Mouse (Mus musculus) gonadal fat pad, adult 2 months (tissue): ENCODE results near the gene Zfp428. TPM values are rescaled to one million over a fixed set of nuclear protein-coding genes. Genes with fewer than 3 reads are reported as not detected.
"Not testable (repeated sequence)": the region's sequence is repeated elsewhere in the genome, so short reads cannot be mapped to it uniquely, and the experiment has no call there.

Source experiments
- DNase-seq: peaks from one replicate; pipeline ENCODE4 v3.0.0-alpha.2; 2012; ENCODE audit warnings: low read depth
- polyA plus RNA-seq: library from polyadenylated mRNA; depleted of rRNA; stranded (reverse); fragments of >200 nt; gene quantifications from 2 replicates; pipeline ENCODE4 v1.2.3, GENCODE M21; 2012

Gene Zfp428
- polyA plus RNA-seq, 1 experiment, result 5.2 TPM

- DNase-seq, result not testable (repeated sequence)
These were observed 13.2 kb downstream of the Zfp428 start for GRCm38 (mm10) chr7:24520054-24520453.

DNA sequence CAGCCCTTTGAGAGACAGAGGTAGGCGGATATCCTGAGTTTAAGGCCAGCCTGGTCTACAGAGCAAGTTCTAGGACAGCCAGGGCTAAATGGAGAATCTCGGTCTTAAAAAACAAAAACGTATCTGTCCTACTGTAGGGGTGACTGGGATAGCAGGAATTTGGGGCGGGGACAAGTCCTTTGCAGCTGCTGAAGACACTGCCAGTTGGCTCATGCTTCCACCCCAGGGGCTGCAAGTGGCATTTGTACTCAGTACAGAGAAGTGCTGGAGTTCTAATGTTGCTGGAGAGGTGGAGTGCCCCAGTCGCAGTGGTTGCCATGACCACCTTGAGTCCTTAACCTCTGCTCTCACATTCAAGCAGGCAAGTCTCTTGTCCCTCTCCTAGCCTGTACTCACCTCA lies 16.0 kb downstream of the Zfp428 start:
- no peak for DNase-seq

DNA sequence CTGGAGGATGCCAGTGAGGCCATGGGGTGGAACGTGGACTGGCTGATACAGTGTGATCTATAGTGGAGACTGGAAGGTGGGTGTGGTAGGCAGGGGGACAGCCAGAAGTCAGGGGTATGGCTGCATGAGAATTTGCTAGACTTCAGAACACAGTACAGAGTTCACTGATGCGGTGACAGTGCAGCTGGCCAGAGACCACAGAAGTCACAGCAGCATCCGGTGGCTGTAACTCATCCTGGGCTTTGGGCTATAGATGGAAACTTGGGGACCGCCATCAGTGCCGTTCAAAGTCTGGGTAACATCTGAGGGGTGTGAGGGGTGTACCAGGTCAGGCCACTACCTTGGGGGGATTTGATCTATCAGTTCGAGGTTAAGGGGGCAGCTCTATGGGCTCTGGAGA lies 16.9 kb downstream of the Zfp428 start:
- DNase-seq, result no peak

DNA sequence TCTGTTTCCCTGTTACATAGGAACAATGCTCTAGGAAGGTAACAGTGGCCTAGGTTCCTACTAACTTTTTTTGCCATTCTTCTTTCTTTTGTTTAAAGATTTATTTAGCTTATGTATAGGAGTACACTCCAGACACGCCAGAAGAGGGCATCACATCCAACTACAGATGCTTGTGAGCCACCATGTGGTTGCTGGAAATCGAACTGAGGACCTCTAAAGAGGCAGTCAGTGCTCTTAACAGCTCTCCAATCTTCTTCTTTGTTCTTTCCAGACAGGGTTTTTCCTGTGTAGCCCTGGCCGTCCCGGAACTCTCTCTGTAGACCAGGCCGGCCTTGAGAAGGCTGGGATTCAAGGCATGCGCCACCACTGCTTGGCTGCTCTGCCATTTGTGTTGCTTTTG lies 18.2 kb downstream of the Zfp428 start:
- no peak for DNase-seq

DNA sequence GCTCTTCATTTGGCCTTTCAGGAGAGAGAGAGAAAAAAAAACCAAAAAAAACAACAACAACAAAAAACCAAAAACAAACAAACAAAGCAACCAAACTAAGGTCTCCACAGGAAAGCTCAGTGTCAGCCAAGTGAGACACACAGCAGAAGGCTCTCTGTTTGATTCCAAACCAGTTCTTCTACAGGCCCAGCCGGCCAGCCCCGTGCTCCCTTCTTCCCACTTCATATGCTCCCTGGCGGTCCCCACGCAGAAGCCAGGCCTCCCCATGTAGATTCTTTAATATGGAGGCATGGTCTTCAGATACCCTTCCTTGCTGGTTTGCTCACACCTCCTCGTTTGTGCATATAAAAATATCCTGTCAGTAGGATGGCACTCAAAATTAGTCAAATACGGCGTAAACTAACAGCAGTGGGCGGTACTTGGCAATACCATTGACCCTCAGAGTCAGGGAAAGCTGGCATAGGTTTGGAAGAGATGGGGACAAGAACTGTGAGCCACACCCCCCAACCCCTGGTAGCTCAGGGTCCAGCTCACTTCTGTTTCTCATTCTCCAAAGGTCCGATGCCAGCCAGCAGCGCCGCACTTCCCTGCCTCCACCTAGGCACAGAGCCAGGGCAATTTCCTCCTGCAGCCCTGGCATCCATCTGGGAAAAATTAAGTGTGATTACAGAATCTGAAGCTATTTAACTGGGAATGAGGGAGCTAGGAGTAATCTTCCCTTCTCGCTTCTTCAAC lies 19.0 kb downstream of the Zfp428 start:
- DNase-seq, result no peak

DNA sequence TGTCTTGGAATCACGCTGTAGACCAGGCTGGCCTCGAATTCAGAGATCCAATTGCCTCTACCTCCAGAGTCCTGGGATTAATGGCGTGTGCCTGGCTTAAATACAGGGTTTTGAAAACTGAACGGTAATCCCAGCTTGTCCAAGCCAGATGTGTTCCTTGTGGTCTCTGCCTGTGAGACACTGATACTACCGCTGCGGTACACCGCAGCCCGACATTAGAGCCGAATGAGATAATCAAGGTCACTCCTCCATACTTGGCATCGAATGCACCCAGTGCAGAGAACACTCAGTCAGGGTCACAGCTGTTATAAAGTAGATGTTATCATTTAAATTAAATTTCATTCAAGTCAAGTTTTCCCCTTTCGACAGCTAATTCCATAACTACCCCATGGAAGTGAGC lies 22.1 kb downstream of the Zfp428 start:
- DNase-seq, result no peak

- no peak for DNase-seq
These were observed 22.8 kb downstream of the Zfp428 start for GRCm38 (mm10) chr7:24529580-24529979.

DNA sequence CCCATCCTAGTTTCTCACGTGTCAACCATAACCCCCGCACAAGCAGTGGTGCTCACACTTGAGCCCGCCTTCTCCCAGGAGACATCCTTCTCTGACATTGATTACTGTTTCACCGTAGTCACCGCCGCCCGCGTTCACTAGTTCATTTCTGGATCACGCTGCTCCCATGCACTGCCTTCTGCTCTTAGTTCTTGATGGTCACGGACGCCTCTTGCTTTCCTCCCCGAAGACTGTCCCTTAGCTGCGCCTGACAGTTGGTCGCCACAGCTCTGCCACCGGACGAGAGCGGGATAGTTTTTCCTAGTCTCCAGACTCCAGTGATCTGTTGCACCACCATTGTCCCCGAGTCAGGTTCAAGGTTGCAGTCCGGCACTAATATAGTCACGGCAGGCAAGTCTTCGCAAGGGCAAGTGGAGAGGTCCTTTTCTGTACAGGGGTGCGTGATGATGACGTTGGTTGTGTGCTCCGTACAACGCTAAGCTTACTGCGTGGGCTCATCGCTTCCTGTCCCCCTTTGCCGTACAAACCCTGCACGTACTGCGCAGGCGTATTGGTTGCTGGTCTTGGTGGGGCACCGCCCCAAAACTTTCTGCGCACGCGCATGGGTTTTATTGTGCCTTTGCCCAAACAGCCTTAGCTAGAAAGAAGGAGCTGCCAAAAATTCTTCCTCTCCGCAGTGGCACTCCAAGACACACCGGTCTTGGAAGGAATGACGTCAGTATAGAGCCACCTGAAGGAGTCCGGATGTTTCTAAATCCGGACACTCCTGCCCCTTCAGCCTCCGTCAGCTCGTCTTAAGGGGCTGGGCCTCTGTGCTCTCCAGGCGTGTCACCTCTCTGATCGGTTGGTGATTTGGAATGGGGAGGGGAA lies 23.5 kb downstream of the Zfp428 start, which contains the start of gene Irgq:
Gene Irgq (plus strand): TSS at position 628 of the 870 bp plus-strand sequence.
- peak; percentile 99 for DNase-seq

DNA sequence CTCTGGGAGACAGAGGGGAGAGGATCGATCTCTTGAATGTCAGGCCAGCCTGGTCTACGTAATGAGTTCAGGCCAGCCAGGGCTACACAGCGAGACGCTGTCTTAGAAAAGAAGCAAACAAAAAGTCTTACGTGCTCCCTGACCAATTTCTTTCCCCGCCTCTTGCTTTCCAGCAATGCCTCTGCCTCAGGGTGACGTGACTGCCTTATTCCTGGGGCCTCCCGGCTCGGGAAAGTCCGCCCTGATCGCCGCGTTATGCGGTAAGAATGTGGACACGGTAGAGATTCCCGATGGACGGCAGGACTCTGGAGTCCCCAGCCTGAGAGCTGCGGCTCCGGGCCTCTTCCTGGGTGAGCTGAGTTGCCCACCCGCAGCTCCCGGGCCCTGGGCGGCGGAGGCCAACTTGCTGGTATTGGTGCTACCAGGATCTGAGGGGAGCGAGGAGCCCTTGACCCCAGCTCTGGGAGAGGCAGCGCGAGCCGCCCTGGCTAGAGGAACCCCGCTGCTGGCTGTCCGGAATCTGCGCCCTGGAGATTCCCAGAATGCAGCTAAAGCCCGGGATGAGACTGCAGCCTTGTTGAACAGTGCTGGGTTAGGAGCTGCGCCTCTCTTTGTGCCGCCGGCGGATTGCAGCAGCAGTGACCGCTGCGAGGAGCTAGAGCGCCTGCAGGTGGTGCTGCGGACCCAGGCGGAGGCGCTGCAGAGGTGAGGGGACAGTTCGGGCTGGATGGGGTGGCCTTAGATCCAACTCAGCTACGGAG lies 24.6 kb downstream of the Zfp428 start:
- DNase-seq, result no peak

- no peak for DNase-seq
These were observed 26.3 kb downstream of the Zfp428 start for GRCm38 (mm10) chr7:24533031-24533571.

DNA sequence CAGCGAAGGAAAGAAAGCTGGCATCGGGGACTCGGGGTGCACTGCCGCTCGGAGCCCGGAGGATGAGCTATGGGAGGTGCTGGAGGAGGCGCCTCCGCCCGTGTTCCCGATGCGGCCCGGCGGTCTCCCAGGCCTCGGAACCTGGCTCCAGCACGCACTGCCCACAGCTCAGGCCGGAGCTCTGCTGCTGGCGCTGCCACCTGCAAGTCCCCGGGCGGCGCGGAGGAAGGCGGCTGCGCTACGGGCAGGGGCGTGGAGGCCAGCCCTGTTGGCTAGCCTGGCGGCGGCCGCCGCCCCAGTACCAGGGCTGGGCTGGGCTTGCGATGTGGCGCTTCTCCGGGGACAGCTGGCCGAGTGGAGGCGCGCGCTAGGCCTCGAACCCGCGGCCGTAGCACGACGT lies 27.0 kb downstream of the Zfp428 start:
- DNase-seq, result no peak

- DNase-seq, result no peak
These were observed 27.5 kb downstream of the Zfp428 start for GRCm38 (mm10) chr7:24534301-24534700.

DNA sequence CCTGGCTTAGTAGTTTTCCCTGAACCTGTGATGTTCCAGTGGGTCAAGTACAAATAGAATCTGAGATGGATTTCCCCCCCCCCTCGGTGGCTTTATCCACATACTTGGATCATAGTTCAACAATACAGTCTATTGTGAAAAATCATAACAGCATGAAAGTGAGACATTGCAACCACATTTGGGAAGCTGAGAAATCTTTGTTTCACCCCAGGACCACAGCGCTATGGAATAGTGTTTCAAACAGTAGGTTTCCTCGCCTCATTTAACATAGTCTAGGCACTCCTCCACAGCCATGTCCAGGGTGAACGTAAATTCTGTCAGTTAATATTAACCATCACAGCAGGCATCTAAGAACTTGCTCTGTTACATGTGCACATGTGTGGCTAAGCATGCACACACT lies 30.3 kb downstream of the Zfp428 start:
- no peak for DNase-seq

- no peak for DNase-seq
These were observed 30.8 kb downstream of the Zfp428 start for GRCm38 (mm10) chr7:24537591-24537990.

- DNase-seq, result no peak
These were observed 31.3 kb downstream of the Zfp428 start for GRCm38 (mm10) chr7:24538154-24538553.

- DNase-seq, result no peak
These were observed 31.9 kb downstream of the Zfp428 start for GRCm38 (mm10) chr7:24538701-24539100.

GRCm38 (mm10) chr7:24539686-24540085 lies 32.9 kb downstream of the Zfp428 start:
- peak; percentile 73 for DNase-seq

DNA sequence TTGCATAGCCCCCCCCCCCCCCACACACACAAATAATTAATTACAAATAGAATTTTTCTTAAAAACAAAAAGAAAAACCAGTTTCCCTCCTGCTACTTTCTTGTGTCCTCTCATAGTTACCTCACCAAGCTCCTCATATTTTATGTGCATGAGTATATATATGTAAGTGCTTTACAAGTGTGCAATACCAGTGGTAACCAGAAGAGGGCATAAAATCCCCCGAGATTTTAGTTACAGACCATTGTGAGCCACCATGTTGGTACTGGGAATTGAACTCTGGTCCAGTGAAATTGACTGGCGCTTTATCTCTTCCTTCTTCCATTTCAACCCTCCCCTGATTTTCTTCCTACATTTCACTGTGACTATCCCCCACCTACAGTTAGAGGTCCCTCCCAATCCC lies 37.7 kb downstream of the Zfp428 start:
- DNase-seq, result no peak

- DNase-seq, result no peak
These were observed 39.3 kb downstream of the Zfp428 start, which contains the start of the genes Pinlyp and Xrcc1 for GRCm38 (mm10) chr7:24546068-24546614. TSS of gene Pinlyp (minus strand) at chr7:24546118. TSS of gene Xrcc1 (plus strand) at chr7:24546289.

GRCm38 (mm10) chr7:24546634-24547389 lies 40.0 kb downstream of the Zfp428 start:
- peak; percentile 96 for DNase-seq
